Mouse (Mus musculus) forebrain, postnatal 0 days (tissue): ENCODE measurements around the gene Tead3. TPM values are rescaled to one million over a fixed set of nuclear protein-coding genes. Genes with fewer than 3 reads are reported as not detected.

Source experiments
- ATAC-seq: fragments of 200-750 bp; cut with Nextera tagmentation; 2 replicates; pipeline ENCODE4 v1.8.0; 2017; ENCODE audit warnings: mild to moderate bottlenecking, moderate library complexity
- DNase-seq: peaks from one replicate; pipeline ENCODE4 v3.0.0-alpha.2; 2015
- H3K27ac ChIP-seq: fragments of 300-500 bp; sonication (generic); 2 replicates; pipeline ENCODE4 v1.5.1; 2014; ENCODE audit warnings: low read depth, mild to moderate bottlenecking, antibody characterized with exemption, low read length, moderate library complexity, mixed read lengths
- H3K27me3 ChIP-seq: fragments of 300-500 bp; sonication (generic); 2 replicates; pipeline ENCODE4 v1.6.1; 2014; ENCODE audit warnings: mild to moderate bottlenecking, low read length, mixed read lengths; ENCODE audit not compliant: insufficient read depth
- H3K36me3 ChIP-seq: fragments of 300-500 bp; sonication (generic); 2 replicates; pipeline ENCODE4 v1.6.1; 2014; ENCODE audit warnings: mild to moderate bottlenecking, moderate library complexity; ENCODE audit not compliant: insufficient read depth
- H3K4me1 ChIP-seq: fragments of 300-500 bp; sonication (generic); 2 replicates; pipeline ENCODE4 v1.6.1; 2014; ENCODE audit warnings: antibody characterized with exemption; ENCODE audit not compliant: insufficient read depth
- H3K4me2 ChIP-seq: fragments of 300-500 bp; sonication (generic); 2 replicates; pipeline ENCODE4 v1.6.1; 2014; ENCODE audit warnings: low read depth, mild to moderate bottlenecking, moderate library complexity
- H3K4me3 ChIP-seq: fragments of 300-500 bp; sonication (generic); 2 replicates; pipeline ENCODE4 v1.5.1; 2014; ENCODE audit warnings: low read depth, low read length, mixed read lengths
- H3K9ac ChIP-seq: fragments of 300-500 bp; sonication (generic); 2 replicates; pipeline ENCODE4 v1.6.1; 2014; ENCODE audit warnings: mild to moderate bottlenecking
- H3K9me3 ChIP-seq: fragments of 300-500 bp; sonication (generic); 2 replicates; pipeline ENCODE4 v1.6.1; 2016; ENCODE audit warnings: low read length
- CTCF ChIP-seq: sonication (generic); IDR thresholded peaks from 2 replicates; pipeline ENCODE4 v1.5.1; 2016; ENCODE audit warnings: antibody characterized with exemption, control low read depth, low read depth
- WGBS: fragments of 180-500 bp; shearing (Covaris S2); extraction: QIAGEN DNeasy Blood & Tissue Kit; methylation state at CpG from one replicate; pipeline ENCODE4 v1.1.7; 2014; 5-methylcytosine and 5-hydroxymethylcytosine counted together
- polyA plus RNA-seq: library from polyadenylated mRNA; unstranded; fragments of >200 nt; fragmentation: Nextera tagmentation; extraction: Ambion mirVana; gene quantifications from 2 replicates; pipeline ENCODE4 v1.2.1, GENCODE M21; 2015
- total RNA-seq: library from RNA; depleted of rRNA; stranded (reverse); fragments of >200 nt; gene quantifications from 2 replicates; pipeline ENCODE4 v1.2.3, GENCODE M21; 2014; rRNA removed

The Tead3 gene
- total RNA-seq (4.5 and 4.8 TPM in 2 replicates), polyA plus RNA-seq (1.1 and 1.4 TPM in 2 replicates)

DNA sequence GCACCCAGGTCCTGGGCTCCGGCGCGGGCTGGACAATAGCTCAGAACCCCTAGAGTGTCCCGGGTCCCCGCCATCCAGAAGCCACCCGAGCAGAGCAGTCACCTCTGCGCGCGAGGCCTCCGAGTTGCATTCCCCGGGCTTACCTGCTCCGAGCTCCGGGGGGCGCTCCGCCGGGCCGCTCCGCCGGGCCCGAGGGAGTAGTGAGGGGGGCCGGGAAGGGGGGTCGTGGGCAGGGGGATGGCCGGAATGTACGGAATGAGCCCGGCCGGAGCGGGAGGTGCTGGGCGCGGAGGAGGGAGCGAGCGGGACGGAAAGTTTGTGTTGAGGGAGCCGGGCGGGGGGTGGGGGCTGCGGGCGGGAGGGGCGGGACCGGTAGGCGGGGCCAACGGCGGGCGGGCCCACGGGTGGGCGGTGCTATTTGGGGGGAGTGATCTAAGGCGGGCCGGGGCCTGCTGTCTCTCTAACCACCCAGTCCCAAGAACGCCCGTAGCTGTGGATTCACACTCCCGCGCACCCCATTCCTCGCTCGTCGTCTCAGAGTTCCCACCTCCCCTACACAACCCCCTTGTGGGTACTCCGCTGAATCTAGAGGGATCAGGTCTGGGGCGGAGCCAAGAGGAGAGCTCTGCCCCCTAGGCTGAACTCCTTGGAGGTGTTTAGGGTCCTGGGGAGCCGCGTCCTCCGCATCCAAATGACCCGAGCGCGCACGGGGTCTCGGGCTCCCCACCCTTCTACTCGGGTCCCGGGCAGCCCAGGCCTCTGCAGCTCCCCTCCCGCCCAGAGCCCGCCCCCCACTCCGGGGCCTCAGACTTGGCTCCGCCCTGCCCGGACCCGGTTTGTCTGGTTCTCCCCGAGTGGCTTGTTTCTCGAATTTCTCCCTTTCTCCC is at the start of gene Tead3:
Gene Tead3, minus strand, starts transcription at position 352 of the 887 bp plus-strand sequence.
- Histone ChIP-seq H3K27ac (peak within 1 kb of the TSS; percentile 45; the same call in 1 of the 2 replicates), H3K4me3 (peak within 1 kb of the TSS; percentile 54), H3K9me3 (no peaks in the 10 kb centered on the region), H3K36me3 (no peaks in the 10 kb centered on the region), H3K4me1 (no peaks in the 10 kb centered on the region), H3K4me2 (peak within 1 kb of the TSS; percentile 90), H3K27me3 (peaks cover 7% of the 10 kb centered on the region; the same call in 1 of the 2 replicates), H3K9ac (peak within 1 kb of the TSS; percentile 60)
- 2% methylated on average over 63 of the region's 73 CpGs for WGBS
- ATAC-seq (peak; percentile 84), DNase-seq (peak; percentile 75)
- TF ChIP-seq CTCF, result peak; percentile 24; the same call in 1 of the 2 replicates

DNA sequence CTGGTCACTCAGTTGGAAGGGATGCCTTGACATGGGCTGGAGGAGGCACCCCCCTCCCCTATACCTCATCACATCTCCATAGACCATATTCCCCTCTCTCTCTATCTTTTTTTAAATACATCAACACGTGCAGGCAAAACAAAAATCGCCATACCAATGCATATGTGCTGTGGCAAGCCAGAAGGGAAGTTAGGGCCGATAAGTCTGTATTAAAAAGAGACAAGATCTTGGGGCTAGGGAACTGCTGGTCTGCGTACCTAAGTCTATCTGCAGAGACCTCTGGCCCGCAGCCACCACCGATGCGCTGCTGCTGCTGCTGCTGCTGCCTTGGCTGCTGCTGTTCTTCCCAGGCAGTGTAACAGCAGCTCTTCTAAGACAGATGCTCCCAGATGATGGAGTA is 44.4 kb upstream of the Tead3 start:
- Histone ChIP-seq H3K4me1 (no peaks in the 10 kb centered on the region), H3K4me2 (no peak overlapping the region), H3K9ac (no peak overlapping the region), H3K4me3 (no peak overlapping the region), H3K27ac (no peak overlapping the region), H3K36me3 (no peaks in the 10 kb centered on the region; the same call in 1 of the 2 replicates), H3K9me3 (no peaks in the 10 kb centered on the region), H3K27me3 (no peaks in the 10 kb centered on the region)
- WGBS, result 87% methylated on average over 7 of the region's 7 CpGs
- TF ChIP-seq CTCF, result no peak
- ATAC-seq (no peak), DNase-seq (no peak)

DNA sequence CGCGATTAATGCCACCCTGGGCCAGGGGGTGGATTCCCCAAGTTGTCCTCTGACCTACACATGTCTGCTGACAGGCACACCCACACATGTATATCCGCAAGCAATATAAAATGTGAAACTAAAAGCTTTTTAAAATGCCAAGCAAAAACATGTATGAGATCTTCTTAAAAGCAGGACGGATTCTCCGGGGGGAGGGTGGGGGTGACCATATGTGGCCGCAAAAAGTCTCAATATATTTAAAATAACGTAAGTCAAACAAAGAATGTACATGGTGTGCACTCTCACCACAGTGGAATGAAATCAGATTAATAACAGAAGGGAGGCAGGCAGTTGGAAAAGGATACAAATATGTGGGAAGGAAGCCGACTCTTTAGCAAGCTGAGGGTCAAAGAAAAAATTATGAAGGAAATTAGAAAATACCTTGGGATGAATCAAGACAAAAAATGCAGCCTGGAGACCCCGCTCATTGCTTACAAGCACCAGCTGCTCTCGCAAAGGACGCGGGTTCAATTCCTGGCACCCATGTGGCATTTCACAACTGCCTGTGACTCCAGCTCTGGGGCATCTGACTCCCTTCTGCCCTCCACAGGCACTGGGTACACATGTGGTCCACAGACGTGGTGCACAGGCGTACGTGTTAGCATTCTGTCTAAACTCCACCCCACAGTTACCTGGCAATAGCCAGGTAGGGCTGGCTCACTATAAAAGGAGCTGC is 43.6 kb upstream of the Tead3 start:
- Histone ChIP-seq H3K36me3 (no peaks in the 10 kb centered on the region; the same call in 1 of the 2 replicates), H3K4me3 (no peak overlapping the region), H3K9me3 (no peaks in the 10 kb centered on the region), H3K27ac (no peak overlapping the region), H3K4me2 (no peak overlapping the region), H3K4me1 (no peaks in the 10 kb centered on the region), H3K27me3 (no peaks in the 10 kb centered on the region), H3K9ac (no peak overlapping the region)
- no peak for ATAC-seq
- no peak for DNase-seq
- no peak for TF ChIP-seq CTCF
- WGBS, result 86% methylated on average over 15 of the region's 15 CpGs

DNA sequence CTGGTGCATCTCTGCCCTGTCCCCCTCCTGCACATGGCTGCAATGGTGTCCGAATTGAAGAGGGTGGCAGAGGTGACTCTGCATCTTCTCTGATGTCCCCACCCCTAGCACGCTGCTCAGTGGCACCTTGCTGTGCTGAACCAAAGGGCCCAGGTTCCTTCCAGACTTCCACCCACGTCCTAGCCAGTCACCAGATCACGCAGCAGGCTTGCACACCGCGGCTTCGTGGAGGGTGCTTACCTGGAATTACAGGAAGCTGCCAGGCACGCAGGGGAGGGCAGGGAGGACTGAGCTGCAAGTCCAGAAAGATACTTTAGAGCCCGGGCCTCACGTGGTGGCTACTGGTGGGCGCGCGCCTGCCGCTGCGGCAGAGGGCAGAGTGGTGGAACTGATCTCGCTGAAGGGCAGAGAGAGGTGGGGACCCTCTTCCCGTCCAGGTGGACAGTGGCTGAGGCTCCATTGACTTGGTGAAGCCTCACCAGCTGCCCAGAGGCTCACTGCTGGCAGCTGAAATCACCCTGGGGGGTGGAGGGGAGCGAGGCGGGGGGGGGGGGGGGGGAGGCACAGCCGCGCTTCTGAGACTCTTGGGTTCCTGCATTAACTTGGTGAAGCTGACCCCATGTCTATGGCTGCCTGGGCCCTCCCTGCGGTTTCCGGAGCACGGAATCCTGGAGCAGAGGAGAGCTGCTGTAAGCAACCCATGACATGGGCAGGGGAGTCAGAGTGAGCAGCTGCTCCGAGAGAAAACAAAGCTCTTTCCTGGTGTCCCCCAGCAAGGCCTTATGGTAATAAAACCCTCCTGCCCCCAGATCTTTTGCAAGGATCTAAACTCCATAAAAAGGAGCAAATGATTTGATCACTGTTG is 41.2 kb upstream of the Tead3 start:
- no peaks in the 10 kb centered on the region for H3K9me3 ChIP-seq
- ATAC-seq (no peak), DNase-seq (no peak)
- no peak overlapping the region for H3K27ac ChIP-seq
- no peak overlapping the region for H3K4me2 ChIP-seq
- no peaks in the 10 kb centered on the region for H3K36me3 ChIP-seq
- H3K4me3 ChIP-seq, result no peak overlapping the region
- no peak for TF ChIP-seq CTCF
- 15% methylated on average over 21 of the region's 25 CpGs for WGBS
- no peaks in the 10 kb centered on the region for H3K27me3 ChIP-seq
- H3K4me1 ChIP-seq, result no peaks in the 10 kb centered on the region
- H3K9ac ChIP-seq, result no peak overlapping the region

DNA sequence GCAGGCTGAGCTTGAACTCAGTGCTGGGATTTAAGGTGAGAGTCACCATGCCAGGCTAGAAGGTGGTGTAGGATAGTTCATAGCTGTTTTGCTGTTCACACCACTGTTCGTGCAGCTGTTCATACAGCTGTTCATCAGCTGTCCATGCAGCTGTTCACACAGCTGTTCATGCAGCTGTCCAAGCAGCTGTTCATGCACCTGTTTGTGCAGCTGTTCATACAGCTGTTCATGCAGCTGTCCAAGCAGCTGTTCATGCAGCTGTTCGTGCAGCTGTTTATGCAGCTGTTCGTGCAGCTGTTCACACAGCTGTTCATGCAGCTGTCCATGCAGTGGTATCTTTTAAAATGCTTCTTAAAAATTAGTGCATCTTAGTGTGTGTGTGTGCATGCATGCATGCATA is 37.9 kb upstream of the Tead3 start:
- ATAC-seq (no peak), DNase-seq (no peak)
- Histone ChIP-seq H3K4me3 (no peak overlapping the region), H3K4me1 (no peaks in the 10 kb centered on the region), H3K4me2 (no peak overlapping the region), H3K27me3 (no peaks in the 10 kb centered on the region), H3K36me3 (no peaks in the 10 kb centered on the region), H3K9me3 (no peaks in the 10 kb centered on the region), H3K9ac (no peak overlapping the region), H3K27ac (no peak overlapping the region)
- no peak for TF ChIP-seq CTCF
- WGBS, result 83% methylated on average over 3 of the region's 3 CpGs

DNA sequence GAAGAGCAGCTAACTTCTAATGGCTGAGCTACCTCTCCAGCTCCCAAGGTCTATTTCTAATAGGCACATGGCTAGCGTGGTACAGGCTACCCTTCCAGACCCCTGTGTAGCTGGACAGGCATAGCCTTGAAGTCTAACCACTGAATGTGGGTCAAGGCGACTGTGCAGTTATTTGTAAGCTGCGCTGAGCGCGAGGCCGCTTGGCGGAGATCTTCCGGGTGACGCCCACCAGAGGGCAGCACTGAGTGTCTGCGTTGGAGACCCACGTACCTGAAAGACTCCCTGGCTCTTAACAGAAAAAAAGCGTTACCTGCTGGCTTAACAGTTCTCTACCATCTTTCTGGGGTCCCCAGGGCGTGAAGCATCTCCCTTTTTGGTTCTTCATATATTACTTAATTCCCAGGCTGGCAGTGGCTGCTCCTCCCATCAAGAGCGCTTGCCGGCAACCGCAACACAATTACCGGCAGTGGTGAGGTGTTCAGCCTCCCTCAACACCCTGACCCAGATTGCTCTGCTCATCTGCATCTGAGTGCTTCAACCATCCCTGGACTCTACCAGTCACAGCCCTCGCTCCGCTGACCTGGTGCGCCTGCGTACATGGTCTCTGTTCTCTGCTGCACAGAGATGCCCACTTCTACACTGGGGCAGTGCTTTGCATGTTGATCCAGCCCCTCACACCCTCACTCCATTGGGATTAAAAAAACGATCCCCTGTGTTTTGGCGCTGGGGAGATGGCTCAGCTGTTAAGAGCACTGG is 35.7 kb upstream of the Tead3 start:
- no peaks in the 10 kb centered on the region for H3K27me3 ChIP-seq
- 5% methylated on average over 23 of the region's 23 CpGs for WGBS
- H3K9me3 ChIP-seq, result no peaks in the 10 kb centered on the region
- H3K4me1 ChIP-seq, result no peaks in the 10 kb centered on the region
- H3K9ac ChIP-seq, result no peak overlapping the region
- DNase-seq (peak; percentile 88), ATAC-seq (peak; percentile 61; the same call in 1 of the 2 replicates)
- H3K4me2 ChIP-seq, result peak overlapping the region; percentile 43
- H3K4me3 ChIP-seq, result peak overlapping the region; percentile 24; the same call in 1 of the 2 replicates
- H3K36me3 ChIP-seq, result no peaks in the 10 kb centered on the region
- no peak overlapping the region for H3K27ac ChIP-seq
- TF ChIP-seq CTCF, result peak; percentile 91
